Mouse (Mus musculus): ENCODE data around the gene Trp63.

Trp63 gene

DNA sequence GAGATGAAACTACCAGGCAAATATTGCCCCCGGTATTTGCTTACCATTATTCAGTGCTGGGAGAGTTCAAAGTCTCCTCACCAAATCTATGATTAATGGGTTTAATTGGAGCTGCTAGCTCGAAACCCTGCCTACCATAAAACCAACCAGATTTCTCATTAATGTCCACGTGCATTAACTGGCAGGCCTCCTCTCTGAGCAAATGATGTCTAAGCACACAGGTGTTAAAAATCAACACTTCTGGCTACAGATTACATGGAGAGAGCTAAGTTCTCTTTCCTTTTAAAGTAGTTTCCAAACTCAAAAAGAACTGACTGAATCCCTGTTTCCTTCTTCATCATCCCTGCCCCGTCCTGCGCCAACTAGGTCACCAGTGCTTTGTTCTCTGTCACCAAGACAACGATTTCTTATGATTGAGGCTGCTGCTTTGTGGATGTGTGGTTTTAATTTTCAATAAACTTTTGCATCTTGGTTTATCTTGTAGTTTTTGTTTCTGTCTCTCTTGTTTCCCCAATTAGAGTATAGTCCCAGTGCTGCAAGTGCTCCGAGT is 193.9 kb downstream of the Trp63 start:
- no peak for DNase-seq

- DNase-seq, result no peak
Measured at GRCm38 (mm10) chr16:25878116-25878515, 194.6 kb downstream of the Trp63 start.

GRCm38 (mm10) chr16:25899071-25899470 is 215.5 kb downstream of the Trp63 start:
- DNase-seq, result no peak

- DNase-seq, result no peak
Measured at GRCm38 (mm10) chr16:25899657-25900056, 216.1 kb downstream of the Trp63 start.

DNA sequence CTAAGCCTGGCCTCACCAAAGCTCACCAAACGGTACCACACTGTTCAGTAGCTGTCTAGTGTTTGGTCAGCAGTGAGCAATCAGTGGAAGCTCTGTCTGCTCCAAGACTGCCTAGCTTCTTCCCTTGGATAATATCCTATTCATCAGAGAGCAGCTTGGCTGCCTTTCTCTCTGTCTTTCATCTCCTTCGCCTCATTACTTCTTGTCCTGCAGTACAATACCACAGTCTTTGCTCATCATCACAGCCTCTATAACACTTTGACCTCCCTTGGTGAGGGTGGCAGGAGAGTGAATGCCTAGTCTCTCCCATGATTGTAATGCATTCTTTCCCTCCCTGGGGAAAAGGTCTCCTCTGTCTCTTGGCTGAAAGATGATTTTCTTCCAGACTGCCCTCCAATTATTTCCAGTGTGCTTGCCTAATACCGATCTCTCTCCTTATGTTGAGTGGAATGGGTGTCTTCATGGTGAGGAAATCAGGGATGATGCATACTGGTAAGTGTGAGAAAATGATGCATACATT is 216.9 kb downstream of the Trp63 start:
- DNase-seq, result peak; percentile 9

GRCm38 (mm10) chr16:25912185-25912584 is 228.6 kb downstream of the Trp63 start:
- DNase-seq, result no peak

DNA sequence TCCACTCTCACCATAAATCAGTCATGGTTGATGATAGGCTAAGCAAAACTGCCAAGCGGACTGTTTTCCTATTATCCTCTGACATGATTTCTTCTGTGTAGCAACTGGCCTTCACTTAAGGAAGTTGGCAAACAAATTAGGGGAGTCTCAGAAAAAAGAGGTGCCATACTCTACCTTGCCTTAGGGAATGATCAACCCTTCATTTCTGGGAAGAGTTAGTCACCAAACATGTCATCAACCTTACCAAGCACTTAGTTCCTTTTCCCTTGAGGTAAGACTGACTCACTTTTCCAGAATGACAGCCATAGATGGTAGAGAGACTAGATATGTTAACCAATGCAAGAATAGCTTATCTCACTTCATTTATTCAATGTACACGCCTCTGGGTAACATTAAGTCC is 250.6 kb downstream of the Trp63 start:
- DNase-seq, result no peak
